Comparison of ENCODE assay signal across 8 mouse cellular contexts in the genomic region with DNA sequence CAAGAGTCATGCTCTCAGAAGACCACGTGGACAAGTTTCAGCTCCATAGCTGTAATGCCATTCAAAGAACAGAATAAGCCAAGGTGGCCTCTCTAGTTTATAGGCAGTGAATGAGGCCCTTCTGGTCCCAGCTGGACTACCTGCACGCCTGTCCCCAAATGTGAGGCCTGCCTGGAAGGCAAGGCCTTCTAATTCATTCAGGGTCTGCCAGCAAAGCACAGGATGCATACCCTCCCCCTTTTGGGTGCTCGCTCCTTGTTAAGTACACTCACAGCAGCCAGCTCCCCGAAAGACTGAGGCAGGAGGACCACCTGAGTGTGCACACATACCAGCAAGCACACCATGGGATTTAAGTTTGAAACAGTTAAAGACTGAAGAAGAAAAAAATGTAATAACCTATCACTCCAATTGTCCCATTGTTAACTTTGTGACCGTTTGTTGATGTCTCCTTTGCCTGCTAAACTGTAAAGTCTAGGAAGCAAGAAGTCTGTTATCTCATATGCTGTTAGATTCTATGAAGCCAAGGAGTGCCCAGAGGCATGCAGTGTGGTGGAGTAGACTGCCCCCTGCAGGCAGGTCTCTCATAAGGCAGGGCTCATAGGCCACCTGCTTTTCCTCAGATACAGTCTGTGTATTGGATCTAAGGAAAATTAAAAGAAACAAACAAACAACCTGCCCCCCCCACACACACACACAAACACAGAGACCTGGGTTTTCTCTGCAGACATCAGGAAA. TPM values are rescaled to one million over a fixed set of nuclear protein-coding genes. Genes with fewer than 3 reads are reported as not detected.
DNase-seq lines count a peak whose midpoint lies in the region; ATAC-seq and TF ChIP-seq lines count a peak whose summit lies in the region.
"Had no signal": no experiment of that assay in that cellular context is flagged by ENCODE, and none has a peak within 500 bp of the region (broad histone marks: within the 10 kb centered on the region; RNA-seq: fewer than 3 reads in every experiment).

No protein-coding gene starts in this region.

- peaks cover 22% of the 10 kb centered on the region; the same call in 1 of the 2 replicates for H3K27me3 ChIP-seq in heart, postnatal 0 days (ENCODE audit: control insufficient read depth, insufficient read depth, low read length)
- H3K27me3 ChIP-seq in midbrain, postnatal 0 days (ENCODE audit: insufficient read depth, low read length): no peaks in the 10 kb centered on the region
- H3K27me3 ChIP-seq: lung, embryonic 15.5 days had no signal

- no peak overlapping the region for H3K4me3 ChIP-seq in heart, postnatal 0 days (ENCODE audit: low read depth, low read length)
- H3K4me3 ChIP-seq in midbrain, postnatal 0 days (ENCODE audit: low read depth, low read length): no peak overlapping the region
- H3K4me3 ChIP-seq: lung, embryonic 15.5 days had no signal

- TF ChIP-seq CTCF in heart, postnatal 0 days (IDR thresholded peaks at IDR 0.05; ENCODE audit: low read depth): peak; percentile 92
- peak; percentile 98 for TF ChIP-seq CTCF in midbrain, postnatal 0 days (IDR thresholded peaks at IDR 0.05)

- H3K36me3 ChIP-seq in heart, postnatal 0 days (replicated peaks; ENCODE audit: control insufficient read depth, insufficient read depth, low read length): no peaks in the 10 kb centered on the region
- no peaks in the 10 kb centered on the region for H3K36me3 ChIP-seq in midbrain, postnatal 0 days (ENCODE audit: insufficient read depth, low read length)
- H3K36me3 ChIP-seq: lung, embryonic 15.5 days had no signal

- no peak overlapping the region for H3K4me2 ChIP-seq in heart, postnatal 0 days (ENCODE audit: low read depth, low read length)
- H3K4me2 ChIP-seq in midbrain, postnatal 0 days (ENCODE audit: low read depth, low read length, poor library complexity, severe bottlenecking): no peak overlapping the region
- H3K4me2 ChIP-seq: lung, embryonic 15.5 days had no signal

- peak; percentile 74 for DNase-seq in ES-CJ7 (ENCODE audit: low read depth, low spot score)
- peak; percentile 84 to 94 for DNase-seq in adrenal gland, adult (ENCODE audit: inconsistent age in 2 of 2, low spot score in 1 of 2)
- peak; percentile 88 for DNase-seq in embryo, embryonic 10.5 days (ENCODE audit: low spot score)
- peak; percentile 77 for DNase-seq in heart, postnatal 0 days (ENCODE audit: low spot score)
- peak; percentile 81 to 83 for DNase-seq in layer of hippocampus, postnatal 36 days
- DNase-seq in midbrain, postnatal 0 days (ENCODE audit: low spot score): peak; percentile 91
- peak; percentile 69 to 88 for DNase-seq in spleen, postnatal 4 days (ENCODE audit: low spot score in 2 of 2)

- H3K4me1 ChIP-seq in heart, postnatal 0 days (ENCODE audit: control insufficient read depth, insufficient read depth): peaks cover 3% of the 10 kb centered on the region; the same call in 1 of the 2 replicates
- H3K4me1 ChIP-seq in midbrain, postnatal 0 days (ENCODE audit: insufficient read depth, low read length): peaks cover 7% of the 10 kb centered on the region; the same call in 1 of the 2 replicates

- H3K27ac ChIP-seq in heart, postnatal 0 days (ENCODE audit: low read depth): no peak overlapping the region
- H3K27ac ChIP-seq in midbrain, postnatal 0 days (ENCODE audit: low read depth, low read length): no peak overlapping the region
- H3K27ac ChIP-seq: lung, embryonic 15.5 days had no signal

- no peaks in the 10 kb centered on the region for H3K9me3 ChIP-seq in heart, postnatal 0 days (replicated peaks; ENCODE audit: control insufficient read depth, low read length)
- no peaks in the 10 kb centered on the region for H3K9me3 ChIP-seq in midbrain, postnatal 0 days (ENCODE audit: low read length)
- H3K9me3 ChIP-seq: lung, embryonic 15.5 days had no signal

- TF ChIP-seq EP300 in heart, postnatal 0 days (IDR thresholded peaks at IDR 0.05; ENCODE audit: low read depth): no peak

- H3K9ac ChIP-seq in heart, postnatal 0 days (replicated peaks; ENCODE audit: low read depth, low read length): no peak overlapping the region
- H3K9ac ChIP-seq in midbrain, postnatal 0 days (replicated peaks; ENCODE audit: low read length, poor library complexity, severe bottlenecking): no peak overlapping the region
- H3K9ac ChIP-seq: lung, embryonic 15.5 days had no signal

- 61% methylated on average over 5 of the region's 5 CpGs for WGBS in heart, postnatal 0 days
- WGBS in midbrain, postnatal 0 days: 57% methylated on average over 5 of the region's 5 CpGs

- no peak for ATAC-seq in heart, postnatal 0 days (ENCODE audit: insufficient read depth, low read depth)
- ATAC-seq in midbrain, postnatal 0 days (ENCODE audit: low FRiP score): no peak

RNA-seq across cellular contexts. Expression of a gene that starts 3.6 kb away (rescaled TPM):
- 16.2 and 18.0 TPM in 2 replicates for total RNA-seq in heart, postnatal 0 days (2014; rRNA removed; ENCODE audit: low replicate concordance)
- polyA plus RNA-seq in heart, postnatal 0 days (2015; fragmentation: Nextera tagmentation; extraction: Ambion mirVana): 1.4 and 1.7 TPM in 2 replicates
- 100 to 1,000 TPM; 242 to 252 TPM for total RNA-seq in layer of hippocampus, postnatal 36 days (2021)
- total RNA-seq in midbrain, postnatal 0 days (2014; rRNA removed): 72.8 and 80.7 TPM in 2 replicates
- polyA plus RNA-seq in midbrain, postnatal 0 days (2015; fragmentation: Nextera tagmentation; extraction: Ambion mirVana): 12.9 and 13.9 TPM in 2 replicates
